Mouse (Mus musculus) CH12.LX (cell line): Measurements from ENCODE around the gene Hsd17b14.

Source experiments
- CTCF ChIP-seq, 2 experiments: IDR thresholded peaks in 1 of 2; conservative IDR thresholded peaks in 1 of 2; 2 replicates each; pipeline ENCODE4 v1.5.1; 2011 to 2012; ENCODE audit warnings: low read depth in 2 of 2, low read length in 2 of 2, improper control_type of control experiment in 1 of 2, inconsistent platforms in 1 of 2, mild to moderate bottlenecking in 1 of 2, moderate library complexity in 1 of 2
- EP300 ChIP-seq: IDR thresholded peaks from 2 replicates; pipeline ENCODE4 v1.6.1; 2011; ENCODE audit warnings: low read length, improper control_type of control experiment
- IRF4 ChIP-seq: IDR thresholded peaks from 2 replicates; pipeline ENCODE4 v1.6.1; 2014; ENCODE audit warnings: low read depth, mild to moderate bottlenecking, inconsistent platforms, low read length, improper control_type of control experiment
- MAFK ChIP-seq: IDR thresholded peaks from 2 replicates; pipeline ENCODE4 v1.6.1; 2011; ENCODE audit warnings: low read length, improper control_type of control experiment; ENCODE audit not compliant: insufficient replicate concordance
- MAZ ChIP-seq: IDR thresholded peaks from 2 replicates; pipeline ENCODE4 v1.6.1; 2012; ENCODE audit warnings: low read depth, mild to moderate bottlenecking, inconsistent platforms, low read length, improper control_type of control experiment, moderate library complexity
- MXI1 ChIP-seq: IDR thresholded peaks from 2 replicates; pipeline ENCODE4 v1.6.1; 2011; ENCODE audit warnings: mild to moderate bottlenecking, low read depth, low read length, improper control_type of control experiment
- NELFE ChIP-seq: IDR thresholded peaks from 2 replicates; pipeline ENCODE4 v1.6.1; 2011; ENCODE audit warnings: low read depth, low read length, improper control_type of control experiment
- POLR2A ChIP-seq: IDR thresholded peaks from 2 replicates; pipeline ENCODE4 v1.6.1; 2011; ENCODE audit warnings: low read depth, mild to moderate bottlenecking, improper control_type of control experiment, low read length
- RAD21 ChIP-seq: IDR thresholded peaks from 2 replicates; pipeline ENCODE4 v1.6.1; 2011; ENCODE audit warnings: low read depth, mild to moderate bottlenecking, low read length, improper control_type of control experiment, moderate library complexity

GRCm38 (mm10) chr7:45544525-45544924, 10.2 kb upstream of the Hsd17b14 start:
- peak; percentile 20 to 44; a peak in 2 of 4 replicates for TF ChIP-seq CTCF (conservative IDR thresholded peaks at IDR 0.05 in 1 of 2, IDR thresholded peaks at IDR 0.05 in 1 of 2; ENCODE audit: low read depth in 2 of 2, low read length in 2 of 2)
- no peak for TF ChIP-seq MXI1
- no peak; the same call in none of the 2 replicates for TF ChIP-seq RAD21
- no peak for TF ChIP-seq POLR2A
- TF ChIP-seq MAFK, result no peak
- no peak for TF ChIP-seq NELFE
- TF ChIP-seq EP300, result no peak
- TF ChIP-seq IRF4, result no peak
- TF ChIP-seq MAZ, result no peak
